Mouse (Mus musculus): ENCODE results near the gene Mtmr6.

DNA sequence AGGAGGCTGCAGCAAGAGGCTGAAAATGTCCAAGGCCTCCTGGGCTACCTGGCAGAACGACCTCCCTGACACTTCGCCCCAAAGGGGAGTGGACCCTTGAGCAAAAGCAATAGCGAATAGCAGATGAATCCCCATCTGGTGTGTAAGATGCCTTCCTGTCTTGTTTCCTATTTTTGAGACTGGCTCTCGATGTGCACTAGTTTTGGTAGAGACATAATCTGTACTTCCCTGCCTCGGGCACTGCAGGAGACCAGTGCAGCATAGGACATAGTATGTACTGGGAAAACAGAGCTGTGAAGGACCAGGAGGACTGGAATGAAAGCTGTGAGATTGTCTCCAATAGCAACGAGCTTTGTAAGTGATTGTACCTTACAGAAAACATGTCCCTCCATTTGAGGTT is 8.3 kb downstream of the Mtmr6 start:
- TF ChIP-seq CTCF (IDR thresholded peaks at IDR 0.05; ENCODE audit: control insufficient read depth, insufficient read depth, low read length) (no peak), POLR2A (IDR thresholded peaks at IDR 0.05; ENCODE audit: borderline replicate concordance, control insufficient read depth, low read depth, low read length) (no peak)
